Mouse (Mus musculus) layer of hippocampus, postnatal 25 days (tissue): ENCODE measurements at regions not wholly inside any gene's neighbourhood (a gene's known extent, or its start where the extent isn't known, plus 50 kb on each side); places are given as distances from the start of the nearest gene placed in this dataset.

ENCODE experiments used
- DNase-seq, 2 experiments: peaks; one replicate each; pipeline ENCODE4 v3.0.0; 2022; ENCODE audit warnings: mixed read lengths in 2 of 2, low spot score in 1 of 2; ENCODE audit errors: extremely low spot score in 1 of 2

GRCm38 (mm10) chr4:48725660-48726348 lies 62.5 kb downstream of the Cavin4 start:
- DNase-seq: peak in 1 of 2 experiments; percentile 35

DNA sequence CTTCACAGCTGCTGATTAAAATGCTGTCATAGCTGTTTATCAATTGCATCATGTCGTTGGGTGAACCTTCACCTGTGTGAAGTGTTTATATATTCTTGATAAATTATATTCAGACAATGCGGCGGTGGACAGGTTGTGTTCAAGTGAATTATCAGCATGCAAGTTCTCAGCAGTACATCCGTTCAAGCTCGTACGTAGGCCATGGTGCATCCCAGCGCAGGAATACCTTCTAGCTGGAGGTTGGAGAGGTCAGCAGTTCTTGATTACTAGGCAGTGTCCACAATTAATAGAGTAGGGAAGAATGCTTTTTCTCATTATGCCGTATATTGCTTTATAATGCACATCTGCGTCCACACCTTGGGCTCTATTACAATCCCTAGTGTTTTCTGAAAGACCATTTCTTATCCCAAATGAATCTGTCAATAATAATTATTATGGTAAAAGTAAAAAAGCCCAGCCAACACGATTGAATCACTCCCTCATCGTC lies 63.1 kb downstream of the Cavin4 start:
- DNase-seq: no peak

DNA sequence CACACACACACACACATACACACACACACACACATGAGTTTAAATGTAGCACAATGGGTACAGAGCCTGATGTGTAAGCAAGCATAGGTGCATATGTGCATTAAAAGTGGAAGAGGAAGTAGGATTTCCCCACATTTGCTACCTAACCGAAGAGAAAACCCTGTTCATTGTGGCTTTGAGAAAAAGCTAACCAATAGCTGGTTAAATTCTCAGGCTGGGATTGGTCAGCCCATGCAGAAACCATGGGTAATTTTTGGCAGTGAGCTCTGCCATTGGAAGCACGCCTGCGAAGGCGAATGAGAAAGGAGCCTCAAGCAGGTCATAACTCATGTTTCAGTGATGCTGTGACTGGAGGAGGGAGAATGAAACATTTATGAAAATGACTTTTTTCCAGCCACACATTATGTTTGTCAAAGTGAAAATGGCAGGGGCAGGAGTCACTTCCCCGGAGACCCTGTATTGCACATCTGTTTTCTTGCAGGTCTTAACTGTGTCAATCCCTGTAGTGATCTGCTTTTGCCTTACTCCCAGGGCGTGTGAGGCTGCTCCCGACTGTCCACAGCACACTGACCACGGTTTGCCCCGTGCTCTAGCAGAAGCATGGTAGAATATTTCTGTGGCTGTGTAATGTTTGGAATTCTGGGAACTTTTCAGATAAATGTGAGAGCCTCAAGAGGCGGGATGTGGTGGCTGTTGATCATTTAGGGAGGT lies 71.7 kb downstream of the Cavin4 start:
- DNase-seq: no peak

DNA sequence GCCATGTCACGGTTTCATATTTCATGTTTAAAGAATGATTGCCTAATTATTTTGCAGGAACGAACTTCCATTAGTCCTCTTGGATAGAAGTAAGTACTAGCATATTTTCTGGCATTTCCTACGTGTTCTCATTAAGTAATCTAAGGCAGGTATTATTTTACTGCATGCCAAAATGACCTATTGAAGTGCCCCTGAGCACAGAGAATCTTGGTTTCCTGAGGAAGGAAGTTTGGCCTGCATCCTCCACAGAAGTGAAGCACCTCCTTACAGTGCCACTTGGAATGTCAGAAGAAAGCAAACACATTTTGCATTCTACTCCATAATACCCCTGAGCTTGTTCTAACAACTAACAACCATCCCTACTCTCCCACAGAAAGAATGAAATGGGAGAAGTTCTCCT lies 82.9 kb downstream of the Cavin4 start:
- DNase-seq: no peak

GRCm38 (mm10) chr4:48749566-48749965 lies 86.3 kb downstream of the Cavin4 start:
- no peak for DNase-seq

DNA sequence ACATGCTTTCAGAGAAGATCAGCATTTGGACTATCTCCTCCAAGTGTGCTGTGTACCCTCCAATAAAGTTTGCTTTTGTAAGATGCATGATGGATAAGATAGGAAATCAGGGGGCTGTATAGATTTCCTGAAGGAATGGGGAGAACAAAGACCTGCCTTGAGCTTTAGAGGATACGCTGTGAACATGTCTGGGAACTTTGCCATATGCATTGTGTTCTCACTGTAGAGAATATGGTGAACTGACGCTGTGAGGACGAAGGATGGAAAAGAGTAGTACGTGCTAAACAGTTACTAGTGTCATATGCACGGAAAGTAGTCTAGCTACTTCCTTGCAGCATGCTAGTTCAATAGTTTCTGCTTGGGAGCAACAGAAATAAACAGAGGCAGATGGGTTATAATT lies 86.8 kb downstream of the Cavin4 start:
- DNase-seq: no peak

GRCm38 (mm10) chr4:48754466-48755171 lies 91.3 kb downstream of the Cavin4 start:
- peak; percentile 31 to 47 for DNase-seq

- no peak for DNase-seq
These were observed 97.3 kb downstream of the Cavin4 start for GRCm38 (mm10) chr4:48760625-48761024.

GRCm38 (mm10) chr4:48766458-48766857 lies 103.1 kb downstream of the Cavin4 start:
- DNase-seq: no peak

DNA sequence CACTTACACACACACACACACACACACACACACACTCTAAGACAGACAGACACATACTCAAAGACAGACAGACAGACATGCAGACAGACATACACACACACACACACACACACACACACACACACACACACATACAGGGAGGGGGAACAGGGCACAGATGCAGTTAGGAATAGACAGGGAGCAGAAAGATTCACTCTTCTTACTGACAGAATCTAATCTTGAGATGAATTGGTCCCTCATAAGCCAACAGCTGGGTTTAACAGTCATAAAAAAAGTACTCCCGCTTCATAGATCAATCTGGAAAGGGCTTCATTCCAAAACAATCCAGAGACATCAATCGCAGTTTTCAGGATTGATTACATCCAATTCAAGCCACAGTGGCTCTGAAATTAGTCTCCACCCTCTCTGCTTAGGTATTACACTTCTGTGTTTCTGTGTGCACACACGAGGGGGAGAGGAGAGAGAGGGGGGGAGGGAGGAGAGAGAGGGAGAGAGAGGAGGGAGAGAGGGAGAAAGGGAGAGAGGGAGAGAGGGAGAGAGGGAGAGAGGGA lies 107.2 kb downstream of the Cavin4 start:
- DNase-seq: no peak

GRCm38 (mm10) chr4:48770954-48771665 lies 107.8 kb downstream of the Cavin4 start:
- DNase-seq: peak; percentile 28 to 71

GRCm38 (mm10) chr4:48771836-48772235 lies 108.5 kb downstream of the Cavin4 start:
- DNase-seq: no peak

DNA sequence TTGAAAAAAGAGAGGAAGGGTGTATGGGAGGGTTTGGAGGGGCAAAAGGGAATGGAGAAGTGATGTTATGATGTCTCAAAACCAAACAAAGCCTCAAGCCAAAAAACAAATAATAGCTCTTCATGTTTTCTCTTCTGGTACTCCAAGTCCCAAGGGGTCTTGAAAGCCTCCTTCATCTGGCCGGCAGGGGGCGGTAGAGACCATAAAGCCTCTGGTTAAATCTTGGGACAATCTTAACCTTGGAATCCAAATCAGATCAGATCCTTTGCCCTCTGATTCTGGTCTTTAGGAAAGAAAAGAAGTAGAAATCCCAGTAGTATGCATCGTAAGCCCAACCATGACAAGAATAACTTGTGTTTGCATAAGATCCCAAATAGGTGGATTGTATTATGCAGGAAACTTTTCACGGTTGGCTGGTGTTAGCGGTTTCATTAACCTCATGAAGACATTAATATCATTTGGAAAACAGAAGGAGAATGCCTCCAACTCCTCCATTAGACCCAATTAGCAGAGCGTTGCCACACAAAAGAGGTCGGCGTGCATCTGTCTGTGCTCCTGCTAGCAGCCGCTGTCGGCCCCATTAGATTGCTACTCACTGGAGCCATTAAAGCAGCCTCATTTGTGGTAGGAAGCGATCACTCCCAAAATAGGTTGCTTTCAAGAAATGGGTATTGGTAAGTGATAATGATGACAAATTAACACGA lies 116.0 kb downstream of the Cavin4 start:
- peak; percentile 84 to 95 for DNase-seq

DNA sequence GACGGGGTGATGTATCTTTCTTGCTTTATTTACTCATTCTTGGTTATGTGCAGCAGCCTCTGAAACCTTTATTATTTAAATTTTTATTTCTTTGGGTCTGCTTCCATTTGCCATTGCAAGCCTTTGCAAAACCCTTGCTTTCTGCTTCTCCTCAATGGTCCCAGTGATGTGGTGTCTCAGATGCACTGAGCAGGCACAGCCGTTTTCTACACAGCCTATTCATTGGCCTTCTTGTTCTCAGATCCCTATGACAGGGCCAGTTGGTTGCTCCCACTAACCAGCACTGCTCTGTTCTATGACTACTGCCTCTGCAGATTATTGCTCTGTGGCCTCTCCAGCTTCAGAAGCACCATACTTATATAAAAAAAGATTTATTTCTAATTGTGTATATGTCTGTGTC lies 116.6 kb downstream of the Cavin4 start:
- DNase-seq: no peak

- DNase-seq: no peak
These were observed 117.8 kb downstream of the Cavin4 start for GRCm38 (mm10) chr4:48781099-48781498.

DNA sequence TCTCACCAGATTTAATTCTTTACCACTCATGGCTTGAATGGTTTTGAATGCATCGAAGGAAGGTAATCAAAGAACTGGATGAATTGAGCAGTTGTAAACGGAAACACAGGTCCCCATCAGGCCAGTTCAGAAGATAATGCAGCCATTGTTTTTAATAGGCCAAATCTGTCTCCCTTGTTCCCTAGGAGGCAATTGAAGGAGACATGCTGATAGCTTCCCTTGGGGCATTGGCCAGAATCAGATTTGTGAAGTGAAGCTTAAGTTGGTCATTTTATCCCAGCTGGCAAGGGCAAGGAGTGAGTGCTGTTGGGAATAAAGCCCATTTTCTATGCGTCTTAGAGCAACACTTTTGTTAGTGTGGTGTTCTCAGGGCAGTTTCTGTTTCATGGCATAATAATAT lies 119.4 kb downstream of the Cavin4 start:
- DNase-seq: no peak

- DNase-seq: no peak
These were observed 127.8 kb downstream of the Cavin4 start for GRCm38 (mm10) chr4:48791096-48791495.

GRCm38 (mm10) chr4:48803777-48804176 lies 140.5 kb downstream of the Cavin4 start:
- no peak for DNase-seq

GRCm38 (mm10) chr4:48808571-48808970 lies 145.3 kb downstream of the Cavin4 start:
- DNase-seq: no peak

GRCm38 (mm10) chr4:48833718-48834117 lies 170.4 kb downstream of the Cavin4 start:
- no peak for DNase-seq
